Mouse (Mus musculus) adrenal gland, postnatal 10 days (tissue): Measurements from ENCODE around the gene Clpx. TPM values are rescaled to one million over a fixed set of nuclear protein-coding genes. Genes with fewer than 3 reads are reported as not detected.
"Not testable (repeated sequence)": the region's sequence is repeated elsewhere in the genome, so short reads cannot be mapped to it uniquely, and the experiment has no call there.

ENCODE experiments used
- DNase-seq: peaks from one replicate; pipeline ENCODE4 v3.0.0; 2021; ENCODE audit warnings: mixed read lengths
- long read RNA-seq, 2 experiments: library from polyadenylated mRNA; stranded (forward); transcript quantifications; one replicate each; pipeline ENCODE4 v2.0.0; 2021
- total RNA-seq, 2 experiments: library from RNA; stranded (reverse); gene quantifications; 2 replicates each; pipeline ENCODE4 v1.2.3; 2021

Clpx gene
- total RNA-seq = 100 to 1,000 TPM; 144 to 173 TPM
- long read RNA-seq, experiment 1, transcript Clpx-202 (13 exons, 2,809 nt) = minor isoform, 25 of 504 reads
- long read RNA-seq, experiment 1, transcript Clpx-201 (14 exons, 2,885 nt) = major isoform, 421 of 504 reads
- long read RNA-seq, experiment 1, partial matches to known transcripts = 30 of 504 reads
- long read RNA-seq, experiment 1, other reads (novel, unspliced or antisense) = 28 of 504 reads
- long read RNA-seq, experiment 2, transcript Clpx-202 (13 exons, 2,809 nt) = minor isoform, 10 of 190 reads
- long read RNA-seq, experiment 2, transcript Clpx-201 (14 exons, 2,885 nt) = major isoform, 159 of 190 reads
- long read RNA-seq, experiment 2, partial matches to known transcripts = 5 of 190 reads
- long read RNA-seq, experiment 2, other reads (novel, unspliced or antisense) = 16 of 190 reads

GRCm38 (mm10) chr9:65293973-65294715 lies at the start of gene Clpx:
Clpx (plus strand) TSS chr9:65294260.
- peak; percentile 99 for DNase-seq

- no peak for DNase-seq
These were observed 46.3 kb upstream of the Clpx start for GRCm38 (mm10) chr9:65247502-65248376.

GRCm38 (mm10) chr9:65248377-65248690 lies 45.7 kb upstream of the Clpx start:
- DNase-seq = no peak

- peak; percentile 59 for DNase-seq
These were observed 42.0 kb upstream of the Clpx start for GRCm38 (mm10) chr9:65252026-65252425.

- DNase-seq = no peak
These were observed 38.0 kb upstream of the Clpx start for GRCm38 (mm10) chr9:65255906-65256600.

GRCm38 (mm10) chr9:65257218-65257910 lies 36.7 kb upstream of the Clpx start:
- DNase-seq = no peak

GRCm38 (mm10) chr9:65259366-65259765 lies 34.7 kb upstream of the Clpx start:
- no peak for DNase-seq

- DNase-seq = no peak
These were observed 32.3 kb upstream of the Clpx start for GRCm38 (mm10) chr9:65261591-65262230.

GRCm38 (mm10) chr9:65262641-65263120 lies 31.4 kb upstream of the Clpx start:
- no peak for DNase-seq

GRCm38 (mm10) chr9:65264959-65265358 lies 29.1 kb upstream of the Clpx start, which contains the start of gene Cilp:
Cilp (plus strand) TSS chr9:65265180.
- DNase-seq = no peak

GRCm38 (mm10) chr9:65267742-65268515 lies 26.1 kb upstream of the Clpx start:
- peak; percentile 36 for DNase-seq

GRCm38 (mm10) chr9:65273048-65273809 lies 20.8 kb upstream of the Clpx start:
- DNase-seq = no peak

GRCm38 (mm10) chr9:65273873-65274272 lies 20.2 kb upstream of the Clpx start:
- no peak for DNase-seq

- not testable (repeated sequence) for DNase-seq
These were observed 19.2 kb upstream of the Clpx start for GRCm38 (mm10) chr9:65274851-65275250.

GRCm38 (mm10) chr9:65275810-65276530 lies 18.1 kb upstream of the Clpx start:
- DNase-seq = peak; percentile 47

GRCm38 (mm10) chr9:65281536-65282151 lies 12.4 kb upstream of the Clpx start:
- DNase-seq = peak; percentile 41

GRCm38 (mm10) chr9:65283301-65283700 lies 10.8 kb upstream of the Clpx start:
- DNase-seq = peak; percentile 58

- DNase-seq = not testable (repeated sequence)
These were observed 5.8 kb upstream of the Clpx start for GRCm38 (mm10) chr9:65288252-65288651.
